8 mouse cellular contexts compared by ENCODE assay signal in genomic region chr4:54945603-54946445, GRCm38 (mm10). TPM values are rescaled to one million over a fixed set of nuclear protein-coding genes. Genes with fewer than 3 reads are reported as not detected.
DNase-seq lines count a peak whose midpoint lies in the region; ATAC-seq lines count a peak whose summit lies in the region.

No protein-coding gene starts in this region.

- no peak for DNase-seq in lung, postnatal 10 days
- peak; percentile 85 for DNase-seq in embryo, embryonic 10.5 days (ENCODE audit: low spot score)
- DNase-seq in heart, postnatal 14 days, result peak; percentile 21 to 25
- DNase-seq in right cerebral cortex, postnatal 14 days, result no peak

- ATAC-seq in lung, embryonic 16.5 days (ENCODE audit: low read depth), result no peak
- ATAC-seq in liver, embryonic 12.5 days, result no peak
- ATAC-seq in stomach, embryonic 16.5 days (ENCODE audit: insufficient read depth, low FRiP score), result no peak
- ATAC-seq in megakaryocyte progenitor cell, adult 5-6 weeks (replicated peaks; ENCODE audit: poor library complexity), result no peak

- peak overlapping the region; percentile 80 for H3K4me3 ChIP-seq in lung, embryonic 16.5 days (ENCODE audit: low read length)
- peak overlapping the region; percentile 46 for H3K4me3 ChIP-seq in liver, embryonic 12.5 days
- peak overlapping the region; percentile 68 for H3K4me3 ChIP-seq in stomach, embryonic 16.5 days (replicated peaks; ENCODE audit: low read length)

- intact Hi-C loops in heart, postnatal 14 days (cut with DNase I), result loop anchor here (5.0 to 10.0 kb wide), 4 partner anchors 36 to 1011 kb away; no protein-coding TSS in a partner anchor

- peak overlapping the region; percentile 55; the same call in 1 of the 2 replicates for H3K27ac ChIP-seq in lung, embryonic 16.5 days (ENCODE audit: low read length)
- no peak overlapping the region for H3K27ac ChIP-seq in liver, embryonic 12.5 days
- H3K27ac ChIP-seq in stomach, embryonic 16.5 days (ENCODE audit: low read length), result peak overlapping the region; percentile 32; the same call in 1 of the 2 replicates

- H3K36me3 ChIP-seq in lung, embryonic 16.5 days (ENCODE audit: control insufficient read depth, insufficient read depth, low read length), result no peaks in the 10 kb centered on the region
- H3K36me3 ChIP-seq in liver, embryonic 12.5 days, result no peaks in the 10 kb centered on the region
- H3K36me3 ChIP-seq in stomach, embryonic 16.5 days (ENCODE audit: control insufficient read depth, insufficient read depth, low read length), result no peaks in the 10 kb centered on the region

- WGBS in lung, embryonic 16.5 days, result under 1% methylated on average over 36 of the region's 36 CpGs
- WGBS in liver, embryonic 12.5 days (ENCODE audit: insufficient replicate concordance), result 2% methylated on average over 36 of the region's 36 CpGs
- WGBS in stomach, embryonic 16.5 days, result under 1% methylated on average over 36 of the region's 36 CpGs

- H3K4me2 ChIP-seq in lung, embryonic 16.5 days (ENCODE audit: low read depth, low read length), result peak overlapping the region; percentile 95
- H3K4me2 ChIP-seq in liver, embryonic 12.5 days, result peak overlapping the region; percentile 65
- peak overlapping the region; percentile 86 for H3K4me2 ChIP-seq in stomach, embryonic 16.5 days (ENCODE audit: low read depth, low read length)

- peaks cover 15% of the 10 kb centered on the region for H3K4me1 ChIP-seq in lung, embryonic 16.5 days (replicated peaks; ENCODE audit: control insufficient read depth, insufficient read depth, low read length)
- no peaks in the 10 kb centered on the region for H3K4me1 ChIP-seq in liver, embryonic 12.5 days
- H3K4me1 ChIP-seq in stomach, embryonic 16.5 days (ENCODE audit: control insufficient read depth, insufficient read depth, low read length), result peaks cover 11% of the 10 kb centered on the region

- H3K9me3 ChIP-seq in lung, embryonic 16.5 days (ENCODE audit: control insufficient read depth, low read length), result no peaks in the 10 kb centered on the region
- H3K9me3 ChIP-seq in liver, embryonic 12.5 days (replicated peaks), result no peaks in the 10 kb centered on the region
- no peaks in the 10 kb centered on the region for H3K9me3 ChIP-seq in stomach, embryonic 16.5 days (replicated peaks; ENCODE audit: control insufficient read depth, low read length)

- H3K9ac ChIP-seq in lung, embryonic 16.5 days (ENCODE audit: low read length), result peak overlapping the region; percentile 72
- H3K9ac ChIP-seq in liver, embryonic 12.5 days, result no peak overlapping the region
- peak overlapping the region; percentile 70 for H3K9ac ChIP-seq in stomach, embryonic 16.5 days (ENCODE audit: low read length)

- H3K27me3 ChIP-seq in lung, embryonic 16.5 days (ENCODE audit: control insufficient read depth, insufficient read depth, low read depth, low read length), result no peaks in the 10 kb centered on the region
- peaks cover 72% of the 10 kb centered on the region for H3K27me3 ChIP-seq in liver, embryonic 12.5 days (replicated peaks)
- no peaks in the 10 kb centered on the region for H3K27me3 ChIP-seq in stomach, embryonic 16.5 days (ENCODE audit: control insufficient read depth, insufficient read depth, low read length)

RNA-seq across cellular contexts. Expression of gene Zfp462, which starts 1.0 kb away (rescaled TPM):
- polyA plus RNA-seq in lung, embryonic 16.5 days (2015; fragmentation: Nextera tagmentation; extraction: Ambion mirVana), result 2.6 and 2.7 TPM in 2 replicates
- 10 to 100 TPM; 13.0 TPM for total RNA-seq in heart, postnatal 14 days (2021)
- polyA plus RNA-seq in liver, embryonic 12.5 days (2016; fragmentation: Nextera tagmentation; extraction: Ambion mirVana), result 0.33 and 0.38 TPM in 2 replicates
- 1.9 and 3.0 TPM in 2 replicates for polyA plus RNA-seq in stomach, embryonic 16.5 days (2015; fragmentation: Nextera tagmentation; extraction: Ambion mirVana)
- 0.25 and 0.93 TPM in 2 replicates for total RNA-seq in megakaryocyte progenitor cell, adult 5-6 weeks (2015)
- 0.10 and 0.12 TPM in 2 replicates for total RNA-seq in megakaryocyte progenitor cell, adult 5-6 weeks (2017)

Comparison
In these comparisons a context has a peak if more than half of its experiments do, and no peak if none do; other contexts are left out.
1. DNase-seq: peak in embryo, embryonic 10.5 days (single experiment) and heart, postnatal 14 days (2 of 2); none in lung, postnatal 10 days (single experiment) and right cerebral cortex, postnatal 14 days (single experiment).
2. Peak in every context shown above with its lines, with median percentiles within 50 percentile points of each other: H3K4me2 ChIP-seq and H3K4me3 ChIP-seq.